Mouse (Mus musculus): ENCODE measurements around the gene Hoxc5. TPM values are rescaled to one million over a fixed set of nuclear protein-coding genes. Genes with fewer than 3 reads are reported as not detected.

The Hoxc5 gene
- not detected in 2 replicates for polyA plus RNA-seq (2015; fragmentation: Nextera tagmentation; extraction: Ambion mirVana)

GRCm38 (mm10) chr15:102967312-102967510 lies at the start of gene Hoxc5:
TSS of gene Hoxc5 (plus strand) at chr15:102967443.
- 2% methylated on average over 12 of the region's 12 CpGs for WGBS
- H3K36me3 ChIP-seq (ENCODE audit: poor library complexity, severe bottlenecking) = no peaks in the 10 kb centered on the region
- peaks cover 6% of the 10 kb centered on the region; the same call in 1 of the 2 replicates for H3K4me1 ChIP-seq
- peaks cover 99% of the 10 kb centered on the region for H3K27me3 ChIP-seq
- H3K27ac ChIP-seq = no peak within 1 kb of the TSS
- 0 out of 2 replicates have a peak within 1 kb of the TSS, but pooled peaks have one; percentile 1 for H3K4me3 ChIP-seq
- no peak within 1 kb of the TSS; the same call in 1 of the 2 replicates for H3K4me2 ChIP-seq
- no peaks in the 10 kb centered on the region for H3K9me3 ChIP-seq (replicated peaks)
- ATAC-seq = no peak
- H3K9ac ChIP-seq = no peak within 1 kb of the TSS

GRCm38 (mm10) chr15:102917972-102918572 lies 49.2 kb upstream of the Hoxc5 start:
- Histone ChIP-seq H3K9me3 (replicated peaks) (no peaks in the 10 kb centered on the region), H3K4me3 (no peak overlapping the region), H3K27ac (no peak overlapping the region), H3K27me3 (peaks cover 99% of the 10 kb centered on the region), H3K36me3 (ENCODE audit: poor library complexity, severe bottlenecking) (no peaks in the 10 kb centered on the region), H3K4me1 (no peaks in the 10 kb centered on the region), H3K4me2 (no peak overlapping the region), H3K9ac (no peak overlapping the region)
- WGBS = 1% methylated on average over 20 of the region's 20 CpGs
- no peak for ATAC-seq

DNA sequence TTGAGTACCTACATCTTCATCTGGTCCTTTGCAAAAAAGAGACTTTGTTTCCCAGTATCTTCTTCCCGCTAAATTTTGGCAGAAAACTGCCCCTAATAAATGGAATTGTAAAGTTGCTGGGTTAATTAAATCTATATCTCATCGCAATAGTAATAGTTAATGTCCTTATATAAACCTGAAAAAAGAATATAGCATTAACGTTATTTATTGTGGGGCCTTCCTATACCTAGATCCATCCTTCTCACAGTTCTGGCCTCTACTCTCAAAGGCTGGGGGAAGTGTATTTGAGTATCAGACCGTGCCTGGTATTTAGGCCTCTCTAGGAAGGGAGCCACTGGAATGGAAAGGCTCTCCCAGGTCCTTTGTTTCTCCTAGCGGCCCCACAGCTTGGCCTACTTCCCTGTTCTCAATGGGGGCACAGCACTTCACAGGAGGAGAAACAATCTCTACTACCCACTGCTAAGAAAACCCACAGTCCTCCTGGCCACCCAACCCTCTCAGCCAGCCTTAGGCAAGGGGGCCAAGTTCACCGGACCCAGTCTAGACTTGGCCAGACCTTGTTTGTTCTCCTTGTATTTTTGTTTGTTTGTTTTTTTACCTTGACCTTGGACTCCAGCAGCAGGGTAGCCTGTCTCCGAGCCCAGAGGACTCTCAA lies 48.5 kb upstream of the Hoxc5 start:
- Histone ChIP-seq H3K36me3 (ENCODE audit: poor library complexity, severe bottlenecking) (no peaks in the 10 kb centered on the region), H3K4me2 (no peak overlapping the region), H3K9me3 (replicated peaks) (no peaks in the 10 kb centered on the region), H3K4me1 (no peaks in the 10 kb centered on the region), H3K27ac (no peak overlapping the region), H3K4me3 (no peak overlapping the region), H3K9ac (no peak overlapping the region), H3K27me3 (peaks cover 99% of the 10 kb centered on the region)
- no peak for ATAC-seq
- 3% methylated on average over 7 of the region's 7 CpGs for WGBS

GRCm38 (mm10) chr15:102919336-102920180 lies 47.7 kb upstream of the Hoxc5 start:
- Histone ChIP-seq H3K9me3 (replicated peaks) (no peaks in the 10 kb centered on the region), H3K4me1 (no peaks in the 10 kb centered on the region), H3K27me3 (peaks cover 99% of the 10 kb centered on the region), H3K9ac (no peak overlapping the region), H3K4me3 (no peak overlapping the region), H3K36me3 (ENCODE audit: poor library complexity, severe bottlenecking) (no peaks in the 10 kb centered on the region), H3K27ac (no peak overlapping the region), H3K4me2 (no peak overlapping the region)
- ATAC-seq = no peak
- WGBS = 2% methylated on average over 12 of the region's 12 CpGs

GRCm38 (mm10) chr15:102920619-102921018 lies 46.6 kb upstream of the Hoxc5 start:
- Histone ChIP-seq H3K27ac (no peak overlapping the region), H3K4me3 (peak overlapping the region; percentile 21), H3K9ac (no peak overlapping the region), H3K9me3 (replicated peaks) (no peaks in the 10 kb centered on the region), H3K27me3 (peaks cover 99% of the 10 kb centered on the region), H3K4me1 (no peaks in the 10 kb centered on the region), H3K36me3 (ENCODE audit: poor library complexity, severe bottlenecking) (no peaks in the 10 kb centered on the region), H3K4me2 (peak overlapping the region; percentile 43)
- peak; percentile 76 for ATAC-seq
- WGBS = 2% methylated on average over 17 of the region's 20 CpGs

DNA sequence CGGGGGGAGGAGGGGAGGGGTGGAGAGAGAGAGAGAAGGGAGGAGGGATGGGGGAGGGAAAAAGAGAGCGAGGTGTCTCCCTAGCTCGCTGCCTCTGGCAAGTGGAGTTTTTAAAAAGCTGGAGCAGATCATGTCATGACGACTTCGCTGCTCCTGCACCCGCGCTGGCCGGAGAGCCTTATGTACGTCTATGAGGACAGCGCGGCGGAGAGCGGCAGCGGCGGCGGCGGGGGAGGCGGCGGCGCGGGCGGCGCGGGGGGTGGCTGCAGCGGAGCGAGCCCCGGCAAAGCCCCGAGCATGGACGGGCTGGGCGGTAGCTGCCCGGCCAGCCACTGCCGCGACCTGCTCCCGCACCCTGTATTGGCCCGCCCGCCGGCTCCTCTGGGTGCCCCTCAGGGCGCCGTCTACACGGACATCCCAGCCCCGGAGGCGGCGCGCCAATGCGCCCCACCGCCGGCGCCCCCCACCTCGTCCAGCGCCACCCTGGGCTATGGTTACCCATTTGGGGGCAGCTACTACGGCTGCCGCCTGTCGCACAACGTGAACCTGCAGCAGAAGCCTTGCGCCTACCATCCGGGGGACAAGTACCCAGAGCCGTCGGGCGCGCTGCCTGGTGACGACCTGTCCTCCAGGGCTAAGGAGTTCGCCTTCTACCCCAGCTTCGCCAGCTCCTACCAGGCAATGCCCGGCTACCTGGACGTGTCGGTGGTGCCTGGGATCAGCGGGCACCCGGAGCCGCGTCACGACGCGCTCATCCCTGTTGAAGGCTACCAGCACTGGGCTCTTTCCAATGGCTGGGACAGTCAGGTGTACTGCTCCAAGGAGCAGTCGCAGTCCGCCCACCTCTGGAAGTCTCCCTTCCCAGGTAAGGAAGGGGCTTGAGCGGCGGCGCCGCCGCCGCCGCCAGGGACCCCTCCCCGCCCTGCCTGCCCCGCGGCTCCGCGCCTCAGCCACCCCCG lies 45.9 kb upstream of the Hoxc5 start, which contains the start of gene Hoxc13:
Gene Hoxc13, plus strand, starts transcription at position 51 of the 959 bp plus-strand sequence.
- Histone ChIP-seq H3K9ac (no peak within 1 kb of the TSS), H3K27me3 (peaks cover 99% of the 10 kb centered on the region), H3K27ac (no peak within 1 kb of the TSS), H3K4me1 (no peaks in the 10 kb centered on the region), H3K4me2 (peak within 1 kb of the TSS; percentile 43), H3K4me3 (peak within 1 kb of the TSS; percentile 21), H3K36me3 (ENCODE audit: poor library complexity, severe bottlenecking) (no peaks in the 10 kb centered on the region), H3K9me3 (replicated peaks) (no peaks in the 10 kb centered on the region)
- ATAC-seq = peak; percentile 50
- under 1% methylated on average over 53 of the region's 88 CpGs for WGBS

GRCm38 (mm10) chr15:102922012-102922362 lies 45.3 kb upstream of the Hoxc5 start:
- no peaks in the 10 kb centered on the region for H3K36me3 ChIP-seq (ENCODE audit: poor library complexity, severe bottlenecking)
- no peak overlapping the region for H3K4me3 ChIP-seq
- no peak for ATAC-seq
- H3K4me2 ChIP-seq = no peak overlapping the region
- 0% methylated on average over 24 of the region's 24 CpGs for WGBS
- H3K4me1 ChIP-seq = no peaks in the 10 kb centered on the region
- peaks cover 99% of the 10 kb centered on the region for H3K27me3 ChIP-seq
- H3K9ac ChIP-seq = no peak overlapping the region
- H3K27ac ChIP-seq = no peak overlapping the region
- H3K9me3 ChIP-seq (replicated peaks) = no peaks in the 10 kb centered on the region

DNA sequence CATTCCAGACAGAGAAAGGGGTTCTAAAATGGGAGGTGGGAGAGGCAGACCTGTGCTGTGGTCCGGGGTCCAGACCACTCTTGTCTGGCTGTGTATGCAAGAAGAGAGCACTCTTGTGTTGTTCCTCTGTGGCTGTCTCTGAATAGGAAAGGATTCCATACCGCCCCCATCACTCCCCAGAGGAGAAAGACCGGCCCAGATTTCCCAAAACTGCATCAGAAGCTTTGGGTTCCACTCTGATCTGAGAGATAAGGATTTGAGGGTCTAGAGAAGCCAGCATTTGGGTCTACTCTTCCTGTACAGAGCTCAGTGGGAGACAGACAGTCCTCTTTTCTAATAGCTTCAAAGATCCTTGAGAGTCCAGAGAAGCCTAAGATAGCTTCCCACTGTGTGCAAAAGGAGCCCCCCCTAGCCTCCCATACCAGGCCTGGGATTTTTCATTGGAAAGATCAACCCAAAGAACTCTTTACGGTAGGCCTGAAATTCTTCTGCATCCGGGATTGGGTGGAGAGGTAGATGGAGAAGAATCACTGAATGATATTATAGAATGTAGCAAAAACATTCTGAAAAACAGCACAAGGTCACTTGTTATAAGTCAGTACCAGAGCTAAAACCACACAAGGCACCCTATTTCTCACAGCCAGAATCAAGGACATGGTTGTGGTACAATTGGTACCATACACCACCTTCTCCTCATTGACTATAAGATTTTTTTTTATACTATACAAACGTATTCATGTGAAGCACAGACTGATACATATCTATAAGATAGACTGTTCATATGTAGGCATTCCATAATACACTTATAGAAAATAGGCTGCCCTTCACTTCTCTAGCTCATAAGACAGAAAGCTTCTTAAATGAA lies 44.4 kb upstream of the Hoxc5 start:
- Histone ChIP-seq H3K4me2 (no peak overlapping the region), H3K36me3 (ENCODE audit: poor library complexity, severe bottlenecking) (no peaks in the 10 kb centered on the region), H3K9me3 (replicated peaks) (no peaks in the 10 kb centered on the region), H3K9ac (no peak overlapping the region), H3K4me3 (no peak overlapping the region), H3K27me3 (peaks cover 99% of the 10 kb centered on the region), H3K27ac (no peak overlapping the region), H3K4me1 (no peaks in the 10 kb centered on the region)
- ATAC-seq = no peak
- WGBS = 9% methylated on average over 6 of the region's 6 CpGs

DNA sequence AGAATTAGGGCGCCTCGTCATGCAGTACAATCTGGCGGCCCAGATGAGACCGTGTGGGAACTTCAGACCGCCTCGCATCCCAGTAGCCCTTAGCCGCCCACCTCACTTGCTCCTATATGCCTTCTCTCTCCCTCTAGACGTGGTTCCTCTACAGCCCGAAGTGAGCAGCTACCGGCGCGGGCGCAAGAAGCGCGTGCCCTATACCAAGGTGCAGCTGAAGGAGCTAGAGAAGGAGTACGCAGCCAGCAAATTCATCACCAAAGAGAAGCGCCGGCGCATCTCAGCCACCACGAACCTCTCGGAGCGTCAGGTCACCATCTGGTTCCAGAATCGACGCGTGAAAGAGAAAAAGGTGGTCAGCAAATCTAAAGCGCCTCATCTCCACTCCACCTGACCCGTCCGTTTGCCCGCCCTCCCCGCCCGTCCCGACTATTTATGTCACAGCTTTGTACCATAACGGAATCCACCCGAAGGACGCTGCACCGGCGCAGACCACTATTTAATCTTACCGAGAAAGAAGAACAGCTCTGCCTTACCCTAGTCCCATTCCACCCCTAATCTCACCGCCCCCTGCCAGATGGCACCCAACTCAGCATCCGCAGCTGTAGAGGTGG lies 40.1 kb upstream of the Hoxc5 start:
- Histone ChIP-seq H3K9ac (no peak overlapping the region), H3K9me3 (replicated peaks) (no peaks in the 10 kb centered on the region), H3K27ac (no peak overlapping the region), H3K36me3 (ENCODE audit: poor library complexity, severe bottlenecking) (no peaks in the 10 kb centered on the region), H3K4me3 (no peak overlapping the region), H3K4me1 (no peaks in the 10 kb centered on the region), H3K27me3 (peaks cover 99% of the 10 kb centered on the region), H3K4me2 (no peak overlapping the region)
- ATAC-seq = no peak
- WGBS = under 1% methylated on average over 40 of the region's 40 CpGs

DNA sequence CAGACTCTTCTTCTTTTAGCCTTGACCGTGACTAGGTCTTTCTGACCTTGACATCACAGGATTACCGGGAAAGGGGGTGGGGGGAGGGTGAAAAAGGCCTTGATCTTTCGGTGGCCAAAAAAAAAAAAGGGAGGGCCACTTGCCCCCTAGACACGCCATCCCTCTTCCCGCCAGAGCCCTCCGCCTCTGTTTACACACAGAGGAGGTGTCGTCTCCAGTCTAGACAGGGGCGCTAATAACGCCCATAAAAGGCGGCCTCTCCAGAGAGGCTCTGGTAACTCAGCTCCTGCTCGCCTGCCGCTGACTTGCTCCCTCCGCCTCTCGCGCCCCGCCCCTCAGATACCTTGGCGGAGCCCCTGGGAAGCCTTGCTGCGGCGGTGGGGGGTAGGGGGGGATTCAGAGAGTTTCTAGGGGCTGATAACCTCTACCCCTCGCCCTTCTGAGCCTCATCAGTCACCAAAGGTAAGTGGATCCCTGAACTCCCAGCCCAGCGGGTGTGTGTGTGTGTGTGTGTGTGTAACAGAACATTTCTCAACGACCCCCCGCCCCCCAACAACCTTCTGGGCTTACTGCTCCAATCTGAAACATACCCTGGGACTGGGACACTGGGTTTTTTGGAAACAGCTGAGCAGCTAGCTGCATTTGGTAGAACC lies 35.4 kb upstream of the Hoxc5 start:
- Histone ChIP-seq H3K27me3 (peaks cover 100% of the 10 kb centered on the region), H3K4me2 (no peak overlapping the region), H3K4me1 (no peaks in the 10 kb centered on the region), H3K9ac (no peak overlapping the region), H3K4me3 (no peak overlapping the region), H3K36me3 (ENCODE audit: poor library complexity, severe bottlenecking) (no peaks in the 10 kb centered on the region), H3K27ac (no peak overlapping the region), H3K9me3 (replicated peaks) (no peaks in the 10 kb centered on the region; the same call in 1 of the 2 replicates)
- 1% methylated on average over 23 of the region's 23 CpGs for WGBS
- ATAC-seq = no peak
